Mouse (Mus musculus) cerebellum, adult 2 months (tissue): Measurements from ENCODE around the gene Mapk8ip2.

Source experiments
- CTCF ChIP-seq: fragments of 200-500 bp; IDR thresholded peaks from 2 replicates; pipeline ENCODE4 v1.5.1; 2011; ENCODE audit warnings: low read depth, mild to moderate bottlenecking, control low read depth, low read length, moderate library complexity, borderline replicate concordance; ENCODE audit not compliant: insufficient read depth
- POLR2A ChIP-seq: fragments of 200-500 bp; IDR thresholded peaks from 2 replicates; pipeline ENCODE4 v1.6.1; 2011; ENCODE audit warnings: low read length, control low read depth, borderline replicate concordance; ENCODE audit not compliant: insufficient read depth

- no peak for TF ChIP-seq CTCF
- TF ChIP-seq POLR2A = no peak
Observed at GRCm38 (mm10) chr15:89428136-89428790, 25.4 kb upstream of the Mapk8ip2 start.
